Mouse (Mus musculus) megakaryocyte, embryonic 14.5 days (primary cell): ENCODE results near the gene Jmjd8.

ENCODE experiments used
- FLI1 ChIP-seq: IDR thresholded peaks from 2 replicates; pipeline ENCODE4 v1.6.1; 2012; ENCODE audit warnings: low read length, inconsistent platforms, mixed read lengths
- GATA1 ChIP-seq: IDR thresholded peaks from 3 replicates; pipeline ENCODE4 v1.6.1; 2012; ENCODE audit warnings: mixed read lengths, low read length, inconsistent platforms, borderline replicate concordance

- TF ChIP-seq GATA1 (no peak), FLI1 (no peak)
Measured at GRCm38 (mm10) chr17:25794998-25795397, 33.7 kb upstream of the Jmjd8 start.
